Mouse (Mus musculus) brain, embryonic 14.5 days (tissue): ENCODE measurements at regions not wholly inside any gene's neighbourhood (a gene's known extent, or its start where the extent isn't known, plus 50 kb on each side); places are given as distances from the start of the nearest gene placed in this dataset.
"Not testable (repeated sequence)": the region's sequence is repeated elsewhere in the genome, so short reads cannot be mapped to it uniquely, and the experiment has no call there.

Source experiments
- CTCF ChIP-seq: fragments of 200-500 bp; IDR thresholded peaks from 2 replicates; pipeline ENCODE4 v1.5.1; 2012; ENCODE audit warnings: inconsistent platforms, mild to moderate bottlenecking, moderate library complexity, borderline replicate concordance; ENCODE audit not compliant: insufficient read depth, insufficient read length; ENCODE audit errors: extremely low read depth
- POLR2A ChIP-seq: fragments of 200-500 bp; IDR thresholded peaks from 2 replicates; pipeline ENCODE4 v1.6.1; 2012; ENCODE audit warnings: mild to moderate bottlenecking, inconsistent platforms, borderline replicate concordance; ENCODE audit not compliant: poor library complexity, insufficient read depth, insufficient read length, severe bottlenecking; ENCODE audit errors: extremely low read depth

DNA sequence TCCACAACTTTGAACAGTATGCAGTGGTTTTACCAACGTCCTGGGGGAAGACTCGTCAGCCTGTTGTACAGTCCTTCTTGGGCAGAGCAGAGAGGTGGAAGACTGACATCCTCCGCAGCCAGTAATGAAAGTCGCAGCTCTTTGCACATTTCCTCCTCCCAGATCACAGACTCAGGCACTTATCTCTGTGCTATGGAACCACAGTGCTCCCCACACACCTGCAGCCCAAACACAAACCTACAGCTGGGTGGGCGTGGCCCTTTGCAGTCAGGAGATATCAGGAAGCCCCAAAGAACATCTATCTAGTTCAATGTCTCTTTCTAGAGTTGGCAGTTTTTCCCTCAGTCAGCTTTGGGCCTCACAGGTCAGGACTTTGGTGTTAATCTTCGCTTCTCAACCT is 537.7 kb upstream of the Olfr1507 start:
- not testable (repeated sequence) for TF ChIP-seq CTCF, POLR2A
